Mouse (Mus musculus) heart, adult 2 months (tissue): ENCODE measurements around the gene Gm4567. TPM values are rescaled to one million over a fixed set of nuclear protein-coding genes. Genes with fewer than 3 reads are reported as not detected.
"Not testable (repeated sequence)": the region's sequence is repeated elsewhere in the genome, so short reads cannot be mapped to it uniquely, and the experiment has no call there.

Experiments
- DNase-seq, 2 experiments: peaks; one replicate each; pipeline ENCODE4 v3.0.0; 2021
- H3K27ac ChIP-seq: fragments of 200-600 bp; 2 replicates; pipeline ENCODE4 v1.8.1; 2022
- H3K27me3 ChIP-seq: fragments of 200-500 bp; 2 replicates; pipeline ENCODE4 v1.6.1; 2012; ENCODE audit warnings: mild to moderate bottlenecking, low read length, inconsistent platforms, mixed read lengths; ENCODE audit not compliant: control insufficient read depth, insufficient read depth
- H3K36me3 ChIP-seq: fragments of 200-500 bp; 2 replicates; pipeline ENCODE4 v1.6.1; 2012; ENCODE audit warnings: low read length, inconsistent platforms; ENCODE audit not compliant: control insufficient read depth, insufficient read depth
- H3K4me1 ChIP-seq: fragments of 200-500 bp; 2 replicates; pipeline ENCODE4 v1.6.1; 2011; ENCODE audit warnings: low read length; ENCODE audit not compliant: control insufficient read depth, insufficient read depth
- H3K4me3 ChIP-seq: fragments of 200-600 bp; 2 replicates; pipeline ENCODE4 v1.8.1; 2022
- H3K79me2 ChIP-seq: fragments of 200-500 bp; replicated peaks from 2 replicates; pipeline ENCODE4 v1.6.1; 2012; ENCODE audit warnings: mild to moderate bottlenecking, inconsistent platforms, low read length, moderate library complexity, mixed read lengths; ENCODE audit not compliant: control insufficient read depth, insufficient read depth
- H3K9ac ChIP-seq: fragments of 200-500 bp; 2 replicates; pipeline ENCODE4 v1.6.1; 2012; ENCODE audit warnings: low read depth, mild to moderate bottlenecking, control low read depth, inconsistent platforms, low read length, mixed read lengths
- WGBS: fragments of 180-500 bp; shearing (Covaris S2); methylation state at CpG from one replicate; pipeline ENCODE4 v1.1.7; 2018; 5-methylcytosine and 5-hydroxymethylcytosine counted together
- intact Hi-C: fragments of 180-260 bp; cut with DNase I; formaldehyde crosslinking; loops from one replicate; pipeline ENCODE4 v1.15.1; 2025
- long read RNA-seq: library from polyadenylated mRNA; stranded (forward); transcript quantifications from one replicate; pipeline ENCODE4 v2.0.0, GENCODE M21; 2021
- polyA plus RNA-seq: library from polyadenylated mRNA; depleted of rRNA; stranded (reverse); fragments of >200 nt; gene quantifications from 2 replicates; pipeline ENCODE4 v1.2.3, GENCODE M21; 2012; rRNA removed
- total RNA-seq, 2 experiments: library from RNA; stranded (reverse); gene quantifications; 2 replicates each; pipeline ENCODE4 v1.2.3; 2021

The Gm4567 gene
- total RNA-seq (not detected), polyA plus RNA-seq (not detected in 2 replicates)
- long read RNA-seq, result 0 reads

- intact Hi-C loops, H3K4me1 ChIP-seq, H3K9ac ChIP-seq, H3K27me3 ChIP-seq, DNase-seq, H3K4me3 ChIP-seq, H3K79me2 ChIP-seq, H3K27ac ChIP-seq, H3K36me3 ChIP-seq: not testable (repeated sequence)
- WGBS, result no CpG with 5 or more reads among the region's 1 CpGs
Observed at GRCm38 (mm10) chr7:22719610-22720009, at the start of gene Gm4567. Gene Gm4567 (minus strand): TSS chr7:22719710.

GRCm38 (mm10) chr7:22761397-22761796 lies 41.9 kb upstream of the Gm4567 start, which contains the start of gene Vmn1r157:
Gene Vmn1r157 (plus strand): TSS chr7:22761697.
- H3K9ac ChIP-seq, H3K79me2 ChIP-seq, H3K36me3 ChIP-seq, DNase-seq, H3K4me3 ChIP-seq, H3K4me1 ChIP-seq, intact Hi-C loops, H3K27ac ChIP-seq, H3K27me3 ChIP-seq: not testable (repeated sequence)
- WGBS, result 15% methylated on average over 2 of the region's 3 CpGs

- H3K36me3 ChIP-seq, intact Hi-C loops, H3K4me3 ChIP-seq, H3K79me2 ChIP-seq, H3K4me1 ChIP-seq, H3K9ac ChIP-seq, H3K27me3 ChIP-seq, H3K27ac ChIP-seq, DNase-seq: not testable (repeated sequence)
- WGBS, result no CpG with 5 or more reads among the region's 2 CpGs
Observed at GRCm38 (mm10) chr7:22692217-22692616, 27.3 kb downstream of the Gm4567 start, which contains the start of gene Gm8693. Gene Gm8693 (minus strand): TSS chr7:22692317.

Other genes starting within 250 kb of the Gm4567 start
- gene Vmn1r151, start 220.0 kb downstream of the Gm4567 start, total RNA-seq, result not detected
- not detected in 2 replicates for gene Vmn1r151, start 220.0 kb downstream of the Gm4567 start, polyA plus RNA-seq
- gene Vmn1r152, start 196.7 kb downstream of the Gm4567 start, total RNA-seq, result not detected
- gene Vmn1r152, start 196.7 kb downstream of the Gm4567 start, polyA plus RNA-seq, result not detected in 2 replicates
- not detected for gene Gm8677, start 184.8 kb downstream of the Gm4567 start, total RNA-seq
- not detected in 2 replicates for gene Gm8677, start 184.8 kb downstream of the Gm4567 start, polyA plus RNA-seq
- not detected for gene Gm4201, start 154.4 kb downstream of the Gm4567 start, total RNA-seq
- gene Gm4201, start 154.4 kb downstream of the Gm4567 start, polyA plus RNA-seq, result not detected in 2 replicates
- gene Gm4565, start 131.6 kb downstream of the Gm4567 start, total RNA-seq, result not detected
- not detected in 2 replicates for gene Gm4565, start 131.6 kb downstream of the Gm4567 start, polyA plus RNA-seq
- gene Vmn1r155, start 61.7 kb downstream of the Gm4567 start, total RNA-seq, result not detected
- gene Vmn1r155, start 61.7 kb downstream of the Gm4567 start, polyA plus RNA-seq, result not detected in 2 replicates
- gene Gm8693, start 27.4 kb downstream of the Gm4567 start, total RNA-seq, result not detected
- gene Gm8693, start 27.4 kb downstream of the Gm4567 start, polyA plus RNA-seq, result not detected in 2 replicates
- not detected for gene Vmn1r157, start 42.0 kb upstream of the Gm4567 start, total RNA-seq
- gene Vmn1r157, start 42.0 kb upstream of the Gm4567 start, polyA plus RNA-seq, result not detected in 2 replicates
- gene Vmn1r158, start 71.1 kb upstream of the Gm4567 start, total RNA-seq, result not detected
- gene Vmn1r158, start 71.1 kb upstream of the Gm4567 start, polyA plus RNA-seq, result not detected in 2 replicates
- gene Vmn1r159, start 123.9 kb upstream of the Gm4567 start, total RNA-seq, result not detected
- gene Vmn1r159, start 123.9 kb upstream of the Gm4567 start, polyA plus RNA-seq, result not detected in 2 replicates
- gene Vmn1r160, start 151.5 kb upstream of the Gm4567 start, total RNA-seq, result not detected
- gene Vmn1r160, start 151.5 kb upstream of the Gm4567 start, polyA plus RNA-seq, result not detected in 2 replicates